Mouse (Mus musculus) hindbrain, embryonic 12.5 days (tissue): ENCODE results near the gene C8g. TPM values are rescaled to one million over a fixed set of nuclear protein-coding genes. Genes with fewer than 3 reads are reported as not detected.
A peak's percentile ranks its signal among the peaks of the same experiment; 100 is the strongest.

Source experiments
- ATAC-seq: fragments of 200-750 bp; cut with Nextera tagmentation; 2 replicates; pipeline ENCODE4 v1.8.0; 2017; ENCODE audit warnings: moderate TSS enrichment; ENCODE audit not compliant: low FRiP score
- H3K27ac ChIP-seq: fragments of 300-500 bp; sonication (generic); 2 replicates; pipeline ENCODE4 v1.5.1; 2016; ENCODE audit warnings: mild to moderate bottlenecking
- H3K27me3 ChIP-seq: fragments of 300-500 bp; sonication (generic); 2 replicates; pipeline ENCODE4 v1.6.1; 2016; ENCODE audit warnings: mild to moderate bottlenecking
- H3K36me3 ChIP-seq: fragments of 300-500 bp; sonication (generic); 2 replicates; pipeline ENCODE4 v1.6.1; 2016; ENCODE audit warnings: mild to moderate bottlenecking
- H3K4me1 ChIP-seq: fragments of 300-500 bp; sonication (generic); 2 replicates; pipeline ENCODE4 v1.6.1; 2016
- H3K4me2 ChIP-seq: fragments of 300-500 bp; sonication (generic); replicated peaks from 2 replicates; pipeline ENCODE4 v1.6.1; 2016; ENCODE audit warnings: mild to moderate bottlenecking
- H3K4me3 ChIP-seq: fragments of 300-500 bp; sonication (generic); 2 replicates; pipeline ENCODE4 v1.5.1; 2016; ENCODE audit warnings: mild to moderate bottlenecking
- H3K9ac ChIP-seq: fragments of 300-500 bp; sonication (generic); 2 replicates; pipeline ENCODE4 v1.6.1; 2016; ENCODE audit warnings: mild to moderate bottlenecking, moderate library complexity
- H3K9me3 ChIP-seq: fragments of 300-500 bp; sonication (generic); replicated peaks from 2 replicates; pipeline ENCODE4 v1.6.1; 2016; ENCODE audit warnings: mild to moderate bottlenecking
- WGBS: fragments of 180-500 bp; shearing (Covaris S2); methylation state at CpG from one replicate; pipeline ENCODE4 v1.1.7; 2016; 5-methylcytosine and 5-hydroxymethylcytosine counted together
- polyA plus RNA-seq: library from polyadenylated mRNA; unstranded; fragments of >200 nt; fragmentation: Nextera tagmentation; extraction: Ambion mirVana; gene quantifications from 2 replicates; pipeline ENCODE4 v1.2.1, GENCODE M21; 2016

Gene C8g
- polyA plus RNA-seq, 1 experiment from 2014 or later, result 4.8 TPM

GRCm38 (mm10) chr2:25533707-25534106 is 32.2 kb upstream of the C8g start:
- ATAC-seq, result no peak
- H3K27me3 ChIP-seq, result no peaks in the 10 kb centered on the region

GRCm38 (mm10) chr2:25526510-25527302 is 25.2 kb upstream of the C8g start:
- peaks cover 85% of the 10 kb centered on the region for H3K36me3 ChIP-seq

More at GRCm38 (mm10) chr2:25533707-25534106, 32.2 kb upstream of the C8g start:
- 87% methylated on average over 2 of the region's 2 CpGs for WGBS
- no peaks in the 10 kb centered on the region for H3K4me1 ChIP-seq
- no peak overlapping the region for H3K4me3 ChIP-seq
- no peak overlapping the region for H3K27ac ChIP-seq
- peaks cover 50% of the 10 kb centered on the region for H3K36me3 ChIP-seq
- H3K9ac ChIP-seq, result no peak overlapping the region
- H3K4me2 ChIP-seq, result no peak overlapping the region
- no peaks in the 10 kb centered on the region for H3K9me3 ChIP-seq

GRCm38 (mm10) chr2:25509912-25510311 is 8.4 kb upstream of the C8g start:
- Histone ChIP-seq H3K9ac (no peak overlapping the region), H3K36me3 (peaks cover 15% of the 10 kb centered on the region), H3K27me3 (no peaks in the 10 kb centered on the region; the same call in 1 of the 2 replicates), H3K4me2 (no peak overlapping the region), H3K27ac (no peak overlapping the region), H3K4me1 (no peaks in the 10 kb centered on the region), H3K4me3 (no peak overlapping the region), H3K9me3 (no peaks in the 10 kb centered on the region)
- WGBS, result 64% methylated on average over 3 of the region's 3 CpGs
- no peak for ATAC-seq

More at GRCm38 (mm10) chr2:25526510-25527302, 25.2 kb upstream of the C8g start:
- no peak overlapping the region for H3K9ac ChIP-seq
- no peak overlapping the region for H3K4me2 ChIP-seq
- no peaks in the 10 kb centered on the region for H3K9me3 ChIP-seq
- WGBS, result 88% methylated on average over 9 of the region's 9 CpGs
- H3K4me3 ChIP-seq, result no peak overlapping the region
- H3K27me3 ChIP-seq, result no peaks in the 10 kb centered on the region
- ATAC-seq, result no peak
- H3K4me1 ChIP-seq, result no peaks in the 10 kb centered on the region
- H3K27ac ChIP-seq, result no peak overlapping the region

- Histone ChIP-seq H3K4me2 (no peak overlapping the region), H3K9ac (no peak overlapping the region), H3K4me1 (peaks cover 5% of the 10 kb centered on the region), H3K27me3 (no peaks in the 10 kb centered on the region; the same call in 1 of the 2 replicates), H3K27ac (no peak overlapping the region), H3K36me3 (peaks cover 40% of the 10 kb centered on the region), H3K9me3 (no peaks in the 10 kb centered on the region), H3K4me3 (no peak overlapping the region)
- WGBS, result 42% methylated on average over 5 of the region's 5 CpGs
- ATAC-seq, result no peak
Observed at GRCm38 (mm10) chr2:25506964-25507363, 5.4 kb upstream of the C8g start.

- WGBS, result 93% methylated on average over 4 of the region's 4 CpGs
- ATAC-seq, result no peak
Observed at GRCm38 (mm10) chr2:25505860-25506259, 4.3 kb upstream of the C8g start.

GRCm38 (mm10) chr2:25505000-25505399 is 3.5 kb upstream of the C8g start:
- Histone ChIP-seq H3K4me1 (peaks cover 16% of the 10 kb centered on the region), H3K9me3 (no peaks in the 10 kb centered on the region), H3K4me3 (no peak overlapping the region), H3K27me3 (no peaks in the 10 kb centered on the region), H3K27ac (no peak overlapping the region), H3K4me2 (no peak overlapping the region), H3K36me3 (peaks cover 40% of the 10 kb centered on the region), H3K9ac (no peak overlapping the region)
- no peak for ATAC-seq
- WGBS, result 83% methylated on average over 1 of the region's 1 CpGs

More at GRCm38 (mm10) chr2:25505860-25506259, 4.3 kb upstream of the C8g start:
- Histone ChIP-seq H3K4me2 (no peak overlapping the region), H3K4me1 (peaks cover 13% of the 10 kb centered on the region), H3K9me3 (no peaks in the 10 kb centered on the region), H3K4me3 (no peak overlapping the region), H3K36me3 (peaks cover 40% of the 10 kb centered on the region), H3K9ac (no peak overlapping the region), H3K27me3 (no peaks in the 10 kb centered on the region), H3K27ac (no peak overlapping the region)

GRCm38 (mm10) chr2:25504538-25504937 is 3.0 kb upstream of the C8g start:
- H3K4me2 ChIP-seq, result no peak overlapping the region
- no peak overlapping the region for H3K9ac ChIP-seq
- no peaks in the 10 kb centered on the region for H3K9me3 ChIP-seq
- H3K27ac ChIP-seq, result no peak overlapping the region
- H3K4me1 ChIP-seq, result peaks cover 18% of the 10 kb centered on the region
- peaks cover 40% of the 10 kb centered on the region for H3K36me3 ChIP-seq
- 94% methylated on average over 19 of the region's 19 CpGs for WGBS
- no peak for ATAC-seq
- H3K4me3 ChIP-seq, result no peak overlapping the region
- no peaks in the 10 kb centered on the region for H3K27me3 ChIP-seq

- H3K9ac ChIP-seq, result no peak overlapping the region
- H3K27ac ChIP-seq, result no peak overlapping the region
- no peaks in the 10 kb centered on the region for H3K27me3 ChIP-seq
- ATAC-seq, result no peak
- no peaks in the 10 kb centered on the region for H3K9me3 ChIP-seq
- peaks cover 40% of the 10 kb centered on the region for H3K36me3 ChIP-seq
- H3K4me1 ChIP-seq, result peaks cover 18% of the 10 kb centered on the region
- no peak overlapping the region for H3K4me3 ChIP-seq
- H3K4me2 ChIP-seq, result no peak overlapping the region
- 80% methylated on average over 3 of the region's 3 CpGs for WGBS
Observed at GRCm38 (mm10) chr2:25502726-25503125, 1.2 kb upstream of the C8g start.

- peaks cover 34% of the 10 kb centered on the region for H3K36me3 ChIP-seq
- peaks cover 18% of the 10 kb centered on the region for H3K4me1 ChIP-seq
- WGBS, result 2% methylated on average over 40 of the region's 44 CpGs
- H3K9ac ChIP-seq, result peak within 1 kb of the TSS; percentile 85
- peak; percentile 86 for ATAC-seq
- H3K27ac ChIP-seq, result peak within 1 kb of the TSS; percentile 79
- no peaks in the 10 kb centered on the region for H3K27me3 ChIP-seq
- peak within 1 kb of the TSS; percentile 98 for H3K4me2 ChIP-seq
- no peaks in the 10 kb centered on the region for H3K9me3 ChIP-seq
- H3K4me3 ChIP-seq, result peak within 1 kb of the TSS; percentile 90
Observed at GRCm38 (mm10) chr2:25500576-25501405, 728 bp downstream of the C8g start, which contains the start of gene Fbxw5. Gene Fbxw5, plus strand, starts transcription at chr2:25500750.

- Histone ChIP-seq H3K9ac (peak overlapping the region; percentile 85; the same call in 1 of the 2 replicates), H3K4me1 (peaks cover 18% of the 10 kb centered on the region), H3K4me3 (peak overlapping the region; percentile 90), H3K36me3 (peaks cover 27% of the 10 kb centered on the region), H3K4me2 (peak overlapping the region; percentile 98), H3K9me3 (no peaks in the 10 kb centered on the region), H3K27ac (no peak overlapping the region; the same call in 1 of the 2 replicates), H3K27me3 (no peaks in the 10 kb centered on the region)
- ATAC-seq, result peak; percentile 42
- 67% methylated on average over 6 of the region's 6 CpGs for WGBS
Observed at GRCm38 (mm10) chr2:25500071-25500575, 1.4 kb downstream of the C8g start.

GRCm38 (mm10) chr2:25498622-25499478 is 2.7 kb downstream of the C8g start:
- Histone ChIP-seq H3K9ac (0 out of 2 replicates have a peak overlapping the region, but pooled peaks have one; percentile 18), H3K4me2 (no peak overlapping the region), H3K9me3 (no peaks in the 10 kb centered on the region), H3K27ac (no peak overlapping the region), H3K27me3 (no peaks in the 10 kb centered on the region), H3K4me3 (no peak overlapping the region), H3K4me1 (peaks cover 18% of the 10 kb centered on the region), H3K36me3 (peaks cover 15% of the 10 kb centered on the region)
- 71% methylated on average over 15 of the region's 15 CpGs for WGBS
- no peak for ATAC-seq
